Mouse (Mus musculus) cerebellum, postnatal 36 days (tissue): ENCODE measurements around the gene Tnik.

Experiments used
- DNase-seq, 2 experiments: peaks; one replicate each; pipeline ENCODE4 v3.0.0; 2021 to 2022; ENCODE audit warnings: mixed read lengths in 2 of 2

The Tnik gene

DNA sequence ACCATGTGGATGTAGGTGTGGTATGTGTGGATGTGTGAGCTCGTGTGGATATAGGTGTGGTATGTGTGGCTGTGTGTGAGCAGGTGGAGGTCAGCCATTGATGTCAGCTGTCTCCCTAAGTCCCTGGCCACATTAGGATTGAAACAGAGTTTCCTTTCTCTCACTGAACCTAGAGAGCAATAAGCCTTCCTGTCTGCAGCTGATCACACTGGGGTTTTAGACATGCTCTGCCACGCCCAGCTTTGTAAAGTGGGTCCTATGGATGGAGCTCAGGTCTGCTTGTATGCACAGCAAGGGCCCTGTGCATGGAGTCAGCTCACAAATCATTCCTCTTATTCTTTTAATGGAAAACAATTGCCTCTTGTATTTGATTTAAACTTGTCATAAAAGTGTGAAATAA is 95.4 kb downstream of the Tnik start:
- DNase-seq = no peak

DNA sequence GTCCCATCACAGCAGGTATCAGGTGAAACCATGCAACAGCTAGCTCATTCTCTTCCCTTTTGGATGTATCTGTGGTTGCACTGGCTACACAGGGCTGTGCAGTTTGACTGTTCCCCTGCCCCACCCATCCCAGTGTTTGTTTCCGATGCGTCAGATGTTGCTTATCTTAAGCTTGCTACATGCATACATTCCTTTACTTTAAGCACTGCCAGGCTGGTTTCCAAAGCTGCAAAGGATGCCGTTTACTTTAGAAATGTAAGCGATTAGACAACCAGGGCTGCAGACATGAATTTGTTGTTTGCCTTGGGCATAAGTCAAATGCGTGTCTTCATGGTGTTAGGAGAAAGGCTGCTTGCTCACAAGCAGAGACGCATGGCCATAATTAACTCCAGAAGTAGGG is 96.1 kb downstream of the Tnik start:
- no peak for DNase-seq

DNA sequence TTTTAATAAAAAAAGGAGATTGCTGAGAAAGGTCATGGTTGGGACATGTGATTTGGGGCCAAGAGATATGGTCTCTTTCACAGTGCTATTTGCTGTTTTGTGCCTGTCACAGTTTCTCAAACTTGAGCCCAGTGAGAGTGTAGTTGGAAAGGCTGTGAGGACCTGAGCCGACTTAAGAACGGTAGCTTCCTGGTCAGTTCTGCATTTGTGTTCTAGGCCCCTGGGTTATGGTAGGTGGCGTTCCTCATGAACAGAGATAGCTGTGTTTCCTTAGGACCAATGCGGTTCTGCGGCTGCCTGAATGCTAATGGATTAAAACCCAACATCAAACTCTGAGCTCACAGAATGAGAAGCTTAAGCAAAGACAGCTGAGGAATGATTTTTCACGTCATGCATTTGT is 98.0 kb downstream of the Tnik start:
- no peak for DNase-seq

DNA sequence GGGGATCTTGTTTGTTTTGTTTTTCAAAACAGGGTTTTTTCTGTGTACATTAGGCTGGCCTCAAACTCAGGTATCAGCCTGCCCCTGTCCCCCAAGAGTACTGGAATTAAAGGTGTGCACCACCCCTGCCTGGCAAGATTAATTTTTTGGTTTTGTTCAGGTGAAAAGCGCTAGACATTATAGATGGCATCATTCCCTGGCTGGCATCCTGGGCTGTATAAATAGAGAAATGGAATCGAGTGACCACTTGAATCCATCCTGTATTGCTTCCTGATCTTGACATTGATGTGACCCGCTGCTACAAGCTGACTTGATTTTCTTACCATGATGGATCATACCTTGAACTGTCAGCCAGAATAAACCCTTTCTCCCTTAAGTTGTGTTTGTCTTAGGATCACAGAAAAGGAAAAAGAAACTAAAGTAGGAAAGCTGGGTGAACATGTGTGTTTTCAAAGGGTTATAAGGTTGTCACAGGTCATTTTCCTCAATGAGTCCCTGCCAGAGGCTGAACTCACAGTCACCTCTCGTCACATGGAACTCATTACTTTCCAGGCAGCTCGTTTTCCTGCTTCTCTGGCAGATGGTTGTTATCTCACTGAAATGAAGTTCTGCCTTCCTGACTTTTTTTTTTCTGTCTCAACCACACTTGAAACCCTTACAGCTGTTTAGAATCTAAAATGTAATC is 100.6 kb downstream of the Tnik start:
- no peak for DNase-seq

DNA sequence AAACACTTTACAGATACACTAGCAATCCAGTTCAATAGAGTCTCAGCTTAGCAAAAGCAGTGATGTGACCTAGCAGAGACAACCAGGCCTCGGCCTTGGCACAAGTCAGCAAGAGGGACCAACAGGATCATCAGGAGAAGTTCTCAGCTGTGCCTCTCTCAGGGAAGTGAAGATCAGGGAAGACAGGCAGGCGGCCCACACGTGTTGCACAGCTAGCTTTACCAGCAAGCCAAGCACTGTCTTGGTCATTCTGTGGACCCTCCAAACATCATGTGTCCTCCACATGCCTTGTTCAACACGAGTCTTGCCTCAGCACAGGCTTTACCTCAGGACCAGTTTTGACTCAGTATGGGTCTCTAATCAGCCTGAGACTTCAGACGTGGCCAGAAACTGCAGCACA is 105.7 kb downstream of the Tnik start:
- no peak for DNase-seq

DNA sequence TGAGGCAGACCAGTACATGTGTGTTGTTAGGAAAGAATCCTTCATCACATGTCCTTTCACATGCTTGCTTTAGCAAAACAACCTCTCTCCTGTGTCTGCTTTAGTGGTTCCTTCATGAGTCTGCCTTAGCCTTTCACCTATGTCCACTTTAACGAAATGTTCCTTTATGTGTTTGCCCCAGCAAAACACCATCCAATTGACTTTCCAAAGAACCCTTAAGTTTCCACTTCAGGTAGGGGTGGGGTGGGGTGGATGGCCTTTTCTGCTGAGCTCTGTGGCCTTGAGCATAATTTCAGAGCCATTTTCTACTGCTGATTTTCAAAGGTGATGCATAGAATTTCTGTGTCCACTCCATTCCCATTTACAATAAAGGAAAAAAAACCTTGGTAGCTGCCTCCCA is 106.3 kb downstream of the Tnik start:
- DNase-seq = no peak

DNA sequence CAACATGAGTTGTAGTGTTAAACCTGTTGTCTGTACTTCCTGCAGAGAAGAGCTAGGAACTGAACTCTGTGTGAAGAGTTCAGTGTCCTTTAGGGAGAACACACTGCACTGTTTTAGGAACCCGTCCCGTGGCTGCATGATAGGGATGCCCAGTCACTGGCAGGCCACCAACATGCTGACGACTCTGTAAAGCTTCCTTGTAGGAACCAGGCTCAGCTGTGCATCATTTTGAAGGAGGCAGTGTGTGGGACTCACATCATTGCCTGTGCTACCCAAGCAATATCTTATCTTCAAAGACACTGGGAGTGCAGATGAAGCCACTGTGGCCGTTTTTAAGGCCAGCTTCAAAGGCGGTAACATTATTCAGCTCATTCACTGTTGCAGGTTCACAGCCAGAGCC is 106.7 kb downstream of the Tnik start:
- DNase-seq = peak; percentile 47 to 53

DNA sequence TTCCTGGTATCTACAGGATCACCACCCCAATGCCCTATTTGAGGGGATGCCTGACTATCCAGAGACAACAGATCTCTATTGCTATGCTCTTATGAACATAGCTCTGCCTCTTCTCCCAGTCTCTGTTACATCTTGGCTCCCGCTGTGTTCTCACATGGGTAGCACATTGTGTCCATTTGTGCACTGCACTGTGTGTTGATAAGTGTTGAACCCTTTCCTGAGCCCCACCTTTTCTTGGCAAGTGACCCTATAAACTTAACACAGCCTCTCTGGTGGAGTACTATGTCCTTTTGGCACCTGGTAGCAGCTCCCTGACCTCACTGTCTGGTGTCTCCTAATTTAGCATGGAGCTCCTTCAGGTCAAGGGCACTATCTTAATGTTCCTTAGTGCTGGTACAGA is 108.6 kb downstream of the Tnik start:
- DNase-seq = no peak

DNA sequence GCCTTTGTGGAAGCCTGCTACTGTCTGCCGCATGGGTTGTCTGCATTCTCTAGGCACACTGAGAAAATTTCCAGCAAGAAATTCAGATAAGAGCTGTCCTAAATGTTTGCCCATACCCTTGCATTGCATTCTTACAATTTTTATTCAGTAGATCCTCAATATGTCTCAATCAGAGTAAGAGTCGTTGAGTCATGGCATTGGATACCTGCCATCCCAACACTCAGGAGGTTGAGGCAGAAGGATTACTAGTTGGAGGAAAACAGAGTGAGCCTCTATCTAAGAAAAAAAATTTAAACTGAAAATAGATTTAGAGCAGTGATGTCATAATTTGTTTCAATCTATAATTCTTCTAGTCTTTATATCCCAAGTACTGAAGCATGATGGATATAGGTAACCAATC is 109.4 kb downstream of the Tnik start:
- DNase-seq = no peak

DNA sequence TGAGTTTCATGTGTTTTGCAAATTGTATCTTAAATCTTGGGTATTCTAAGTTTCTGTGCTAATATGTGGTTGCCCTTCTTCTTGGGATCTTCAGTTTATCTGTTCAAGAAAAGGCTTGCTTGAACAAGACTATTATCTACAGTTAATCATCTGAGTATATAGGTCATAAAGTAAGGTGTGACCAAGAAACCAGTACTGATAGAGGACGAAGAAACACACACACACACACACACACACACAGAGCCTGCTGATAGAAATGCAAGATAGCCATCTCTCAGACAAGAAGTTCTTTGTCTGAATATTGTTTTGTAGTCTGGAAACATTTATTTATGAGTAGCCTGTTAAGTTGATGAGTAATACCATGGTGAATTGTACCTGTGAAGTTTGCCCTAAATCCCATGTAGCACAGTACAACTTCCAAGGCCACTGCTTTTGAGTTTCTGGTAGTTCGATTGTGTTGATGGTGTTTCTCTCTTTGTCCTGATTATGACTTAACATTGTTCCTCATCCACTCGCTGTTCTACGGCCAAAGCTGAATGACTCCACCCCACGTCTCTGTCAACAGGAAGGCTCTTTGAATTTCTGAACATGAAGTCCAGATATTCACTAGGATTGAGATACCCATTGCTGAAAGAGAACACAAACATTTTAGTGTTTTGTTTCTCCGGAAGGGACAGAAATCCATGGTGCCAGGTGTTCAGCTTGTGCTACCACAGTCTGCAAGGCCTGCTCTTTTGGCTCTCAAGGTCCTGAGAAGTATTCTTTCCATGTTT is 111.9 kb downstream of the Tnik start:
- DNase-seq = no peak

DNA sequence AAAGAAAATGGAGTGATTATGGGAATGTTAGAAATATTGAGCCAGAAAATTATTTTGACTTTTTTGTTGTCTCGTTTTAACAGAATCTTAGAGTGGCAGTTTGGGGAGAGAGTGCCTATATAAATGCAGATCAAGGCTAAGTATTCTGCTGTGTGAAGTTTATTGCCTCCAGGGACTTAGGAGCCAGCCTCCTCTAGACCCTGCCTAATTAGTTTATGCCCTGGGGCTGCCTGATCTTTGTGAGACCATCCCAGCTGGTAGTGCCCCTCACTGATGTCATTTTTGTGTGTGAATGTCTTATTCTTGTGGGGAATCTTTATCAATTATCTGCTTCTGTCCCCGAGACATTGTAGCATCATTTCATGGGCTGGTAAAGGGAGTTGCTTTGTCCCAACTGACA is 117.2 kb downstream of the Tnik start:
- no peak for DNase-seq

DNA sequence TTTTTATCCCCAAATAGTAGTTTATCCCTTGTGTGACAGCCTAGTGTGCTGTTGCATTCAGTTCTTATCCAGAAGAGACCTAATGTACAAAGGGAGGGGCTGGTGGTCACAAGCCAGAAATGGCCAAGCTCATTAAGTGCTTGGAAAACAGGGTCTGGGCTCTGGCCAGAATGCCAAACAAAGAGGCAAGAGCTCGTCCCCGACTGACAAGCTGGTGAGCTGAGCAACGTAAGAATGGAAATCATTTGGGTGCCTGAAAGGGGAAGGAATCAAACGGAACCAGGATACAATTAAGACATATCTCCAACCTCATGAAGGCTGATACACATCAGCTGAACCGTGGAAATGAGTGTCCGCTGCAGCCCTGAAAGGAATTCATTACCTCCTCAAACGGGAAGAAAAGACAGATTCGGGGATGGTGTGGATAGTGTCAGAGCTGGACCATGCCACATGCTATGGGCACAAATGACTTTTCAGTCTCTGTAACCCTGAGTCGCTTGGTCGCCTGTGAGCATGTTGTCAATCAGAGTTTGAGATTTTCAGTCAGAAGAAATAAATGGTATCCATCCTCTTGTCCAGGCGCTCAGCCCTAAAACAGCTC is 120.6 kb downstream of the Tnik start:
- peak in 1 of 2 experiments; percentile 34 for DNase-seq

DNA sequence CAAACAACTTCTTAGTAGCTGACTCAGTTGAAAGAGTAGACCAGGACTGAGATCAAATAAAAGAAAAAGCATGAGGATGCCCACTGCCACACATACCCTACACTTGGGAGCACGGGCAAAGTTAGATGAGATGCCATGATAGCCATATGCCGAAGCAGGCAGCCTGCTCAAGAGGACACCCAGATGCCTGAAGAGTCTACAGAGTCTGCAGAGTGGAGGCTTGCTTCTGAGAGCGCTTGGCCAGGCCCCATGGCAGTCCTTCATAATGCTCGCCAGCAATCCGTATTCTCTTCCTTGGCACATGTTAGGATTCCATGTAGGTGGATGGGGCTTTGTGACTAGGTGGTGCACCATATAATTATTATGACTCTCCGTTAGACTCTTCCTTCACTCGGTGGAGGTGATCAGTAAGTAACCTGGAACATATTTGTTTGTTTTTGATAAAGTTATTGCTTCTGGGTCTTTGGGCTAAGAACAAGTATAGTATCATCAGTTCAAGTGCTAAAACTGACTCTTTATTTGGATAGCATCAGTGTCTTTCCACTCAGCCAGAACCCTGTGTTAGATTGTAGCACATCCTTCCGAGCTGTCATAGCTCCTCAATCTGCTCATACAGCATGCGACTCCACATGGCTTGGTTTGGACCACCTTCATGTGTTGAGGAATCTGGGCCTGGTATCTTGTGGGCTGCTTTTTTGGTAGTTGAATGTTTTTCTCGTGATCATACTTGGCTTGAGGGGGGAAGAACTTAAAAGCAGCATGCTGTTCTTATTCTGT is 122.4 kb downstream of the Tnik start:
- no peak for DNase-seq

DNA sequence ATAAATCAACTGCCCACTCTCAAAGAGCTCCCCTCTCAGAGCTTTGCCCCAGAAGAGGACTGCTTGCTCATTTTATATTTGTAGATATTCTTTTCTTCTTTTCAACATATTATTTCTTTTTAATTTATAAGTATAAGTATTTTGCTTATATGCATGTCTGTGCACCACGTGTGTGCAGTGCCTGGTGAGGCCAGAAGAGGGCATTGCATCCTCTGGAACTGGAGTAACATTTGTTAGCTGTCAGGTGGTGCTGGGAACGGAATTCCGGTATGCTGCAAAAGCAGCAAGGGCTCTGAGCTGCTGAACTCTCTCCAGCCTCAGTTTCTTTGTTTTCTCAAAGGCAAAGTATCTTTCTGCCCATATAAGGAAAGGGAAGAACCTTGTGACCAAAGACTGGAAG is 125.5 kb downstream of the Tnik start:
- DNase-seq = no peak

DNA sequence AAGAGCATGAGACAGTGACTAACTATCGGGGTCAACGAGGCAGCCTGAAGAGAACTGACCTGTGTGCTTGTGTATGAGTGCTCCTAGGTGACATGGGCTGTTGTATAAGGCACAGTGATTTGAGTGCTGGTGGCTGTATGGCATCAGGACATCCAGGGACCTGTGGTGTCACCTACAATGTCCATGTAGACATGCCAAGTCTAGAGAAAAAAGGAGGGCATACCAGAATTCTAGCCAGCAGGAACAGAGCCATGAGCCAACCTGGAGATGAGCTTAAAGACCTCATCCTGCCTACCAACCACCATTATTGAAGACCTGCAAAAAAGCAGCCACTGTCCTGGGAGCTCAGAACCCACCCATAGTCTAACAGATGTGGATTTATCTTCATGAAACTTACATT is 127.2 kb downstream of the Tnik start:
- peak; percentile 38 to 43 for DNase-seq

DNA sequence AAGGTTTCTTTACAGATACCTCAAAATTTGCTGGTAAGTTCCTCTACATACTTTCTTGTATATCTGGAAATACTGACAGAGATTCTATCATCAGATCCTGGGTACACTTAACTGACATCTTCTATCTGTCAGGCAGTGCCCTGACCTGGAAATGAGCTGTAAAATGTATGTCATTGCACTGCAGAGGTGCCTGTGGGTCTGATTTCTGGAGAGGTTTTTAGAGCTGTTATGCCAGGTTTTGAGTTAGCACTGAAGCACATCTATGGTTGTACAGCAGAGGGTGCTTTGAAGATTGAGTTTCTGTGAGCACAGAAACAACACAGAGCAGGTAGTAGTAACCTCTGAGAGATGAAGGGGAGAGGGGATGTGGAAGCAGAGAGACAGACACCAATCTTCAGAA is 129.5 kb downstream of the Tnik start:
- no peak for DNase-seq

DNA sequence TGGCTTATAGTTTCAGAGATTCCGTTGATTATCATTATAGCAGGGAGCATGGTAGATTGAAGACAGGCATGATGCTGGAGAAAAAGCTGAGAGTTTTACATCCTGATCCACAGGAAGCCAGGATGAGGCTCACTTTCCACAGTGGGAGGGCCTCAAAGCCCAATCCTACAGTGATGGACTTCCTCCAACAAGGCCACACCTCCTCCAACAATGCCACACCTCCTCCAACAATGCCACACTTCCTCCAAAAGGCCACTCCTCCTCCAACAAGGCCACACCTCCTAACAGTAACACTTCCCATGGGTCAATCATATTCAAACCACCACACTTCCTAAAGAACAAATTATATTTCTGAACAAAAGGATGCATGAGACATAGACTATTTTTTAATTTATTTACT is 135.8 kb downstream of the Tnik start:
- DNase-seq = no peak

DNA sequence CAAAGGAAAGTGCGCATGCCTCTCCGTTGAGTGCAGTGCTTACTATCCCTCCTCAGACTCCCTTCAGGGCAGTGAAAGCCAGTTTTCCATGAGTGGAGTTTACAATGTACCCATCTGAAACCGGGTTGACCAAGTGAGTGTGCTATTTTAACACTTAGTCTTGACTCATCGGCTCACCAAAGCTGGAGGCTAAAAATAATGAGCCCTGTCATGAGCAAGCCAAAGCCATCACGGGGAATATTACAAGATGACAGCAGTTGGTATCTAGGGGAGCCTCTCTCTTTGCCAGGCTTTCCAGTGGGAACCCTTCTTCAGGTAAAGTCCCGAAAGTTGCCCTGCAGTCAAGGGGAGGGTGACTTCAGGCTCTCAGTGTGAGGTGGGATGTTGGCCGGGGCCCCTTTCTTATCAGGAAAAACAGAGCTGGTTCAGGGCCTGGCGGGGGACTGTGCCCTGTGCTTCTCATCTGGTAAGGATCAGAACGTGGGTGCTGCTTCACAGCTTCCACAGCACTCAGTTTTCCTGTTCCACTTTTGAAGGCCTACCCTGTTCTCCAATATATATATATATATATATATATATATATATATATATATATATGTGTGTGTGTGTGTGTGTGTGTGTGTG is 136.7 kb downstream of the Tnik start:
- DNase-seq = peak in 1 of 2 experiments; percentile 44

DNA sequence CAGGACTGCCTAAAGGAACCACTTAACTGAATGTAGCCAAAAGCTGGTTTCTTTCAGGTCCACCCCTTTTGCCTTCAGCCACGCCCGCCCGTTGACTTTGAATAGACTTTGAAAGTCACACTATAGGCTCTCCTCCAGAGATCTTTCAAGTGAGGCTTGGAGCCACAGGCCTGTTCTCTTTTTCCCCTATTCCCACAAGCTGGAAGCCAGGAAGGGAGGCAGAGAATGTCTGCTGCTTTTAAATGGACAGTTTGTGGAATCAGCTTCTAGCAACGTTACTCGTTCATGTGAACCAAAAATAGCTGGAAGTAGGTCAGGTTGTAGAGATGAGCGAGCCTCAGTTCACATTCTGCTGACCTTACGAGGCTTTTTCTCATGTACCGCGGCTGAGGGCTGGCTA is 138.3 kb downstream of the Tnik start:
- no peak for DNase-seq

DNA sequence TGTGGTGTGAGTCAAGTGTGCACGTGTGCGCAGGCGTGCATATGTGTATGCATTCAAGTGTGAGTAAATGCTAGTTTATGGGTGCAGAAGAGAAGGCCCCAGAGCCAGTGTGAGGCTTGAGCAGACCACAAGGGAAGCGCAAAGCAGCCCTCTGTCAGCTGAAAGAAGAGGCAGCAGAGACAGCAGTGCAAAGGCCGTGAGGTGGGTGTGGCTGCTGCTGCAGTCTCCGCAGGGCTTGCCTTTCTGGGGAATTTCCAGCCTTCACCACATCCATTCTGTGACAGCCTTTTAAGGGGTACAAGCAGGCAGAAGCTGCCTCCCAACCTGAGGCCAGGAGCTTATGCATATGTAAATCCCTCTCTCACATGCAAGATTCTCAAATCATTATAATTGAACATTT is 139.2 kb downstream of the Tnik start:
- no peak for DNase-seq

DNA sequence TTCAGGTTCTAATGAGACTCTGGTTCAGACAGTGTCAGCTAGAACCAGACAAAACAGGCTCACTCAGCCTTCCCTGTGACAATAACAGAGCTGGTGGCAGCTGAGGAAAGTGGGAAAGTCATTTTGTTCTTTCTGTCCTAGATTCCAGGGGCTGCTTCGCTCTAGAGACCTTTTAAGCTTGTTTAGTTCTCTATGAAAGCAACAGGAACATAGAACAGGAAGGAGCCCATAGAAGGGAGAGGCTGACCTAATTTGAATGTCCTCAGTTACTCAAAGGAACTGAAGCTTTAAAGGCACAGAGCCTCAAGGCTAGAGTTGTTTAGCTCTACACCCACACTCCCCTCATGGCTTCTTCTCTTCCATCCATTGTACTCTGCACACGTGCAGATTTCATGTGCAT is 142.4 kb downstream of the Tnik start:
- DNase-seq = no peak

DNA sequence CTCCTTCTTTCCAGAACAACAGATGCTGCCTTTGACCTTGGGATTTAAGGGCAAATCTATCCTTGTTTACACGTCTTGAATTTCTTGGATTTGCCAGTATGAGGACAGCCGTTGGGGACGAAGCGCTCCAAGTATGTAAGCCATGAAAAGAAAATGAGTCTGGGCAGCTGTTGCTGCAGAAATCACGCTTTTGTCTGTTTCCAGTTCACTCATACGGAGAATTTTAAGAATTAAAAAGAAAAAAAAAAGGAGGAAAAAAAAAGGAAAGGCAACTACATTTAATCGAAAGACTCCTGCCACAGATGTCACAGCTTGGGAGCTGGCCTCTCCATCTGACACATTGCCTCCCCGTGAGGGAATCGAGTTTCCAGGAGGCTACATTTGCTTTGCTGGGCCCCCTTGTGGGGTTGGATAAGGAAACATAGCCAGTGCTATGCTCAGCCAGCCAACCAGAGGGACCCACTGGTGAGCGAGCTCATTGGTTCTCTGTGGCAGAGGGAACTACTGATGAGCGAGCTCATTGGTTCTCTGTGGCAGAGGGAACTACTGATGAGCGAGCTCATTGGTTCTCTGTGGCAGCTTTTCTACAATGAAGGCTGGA is 145.9 kb downstream of the Tnik start:
- DNase-seq = peak; percentile 70

DNA sequence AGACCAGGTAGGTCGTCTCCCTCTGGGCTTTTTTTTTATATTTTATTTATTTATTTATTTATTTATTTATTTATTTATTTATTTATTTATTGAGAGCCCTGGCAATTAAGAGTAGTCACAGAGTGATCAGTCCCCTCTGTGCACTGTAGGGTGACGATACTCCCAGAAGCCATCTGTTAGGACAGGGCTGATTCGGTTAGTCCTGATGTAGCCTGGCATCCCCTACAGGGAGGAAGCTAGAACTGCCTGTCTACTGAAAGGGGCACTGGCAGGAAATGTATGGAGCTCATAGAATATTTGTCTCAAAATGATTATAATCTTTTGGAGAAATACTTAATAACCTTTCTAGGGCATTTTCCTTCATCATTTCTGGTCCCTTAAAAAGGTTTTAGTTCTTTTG is 147.3 kb downstream of the Tnik start:
- DNase-seq = no peak
